Mouse (Mus musculus) cortical plate, adult 2 months (tissue): ENCODE measurements around the gene Frmd4a.

Experiments
- CTCF ChIP-seq: fragments of 200-500 bp; IDR thresholded peaks from 2 replicates; pipeline ENCODE4 v1.5.1; 2011; ENCODE audit warnings: mild to moderate bottlenecking, control low read depth, low read length; ENCODE audit not compliant: insufficient read depth; ENCODE audit errors: extremely low read depth
- POLR2A ChIP-seq: fragments of 200-500 bp; IDR thresholded peaks from 2 replicates; pipeline ENCODE4 v1.6.1; 2011; ENCODE audit warnings: mild to moderate bottlenecking, low read length, control low read depth; ENCODE audit not compliant: insufficient read depth; ENCODE audit errors: extremely low read depth

- no peak for TF ChIP-seq POLR2A
- no peak for TF ChIP-seq CTCF
These were observed 326.9 kb downstream of the Frmd4a start for GRCm38 (mm10) chr2:4344411-4344810.
